Mouse (Mus musculus) forebrain, embryonic 10.5 days (tissue): ENCODE measurements around the gene Skor1. TPM values are rescaled to one million over a fixed set of nuclear protein-coding genes. Genes with fewer than 3 reads are reported as not detected.

Experiments used
- DNase-seq: peaks from one replicate; pipeline ENCODE4 v3.0.0-alpha.2; 2017; ENCODE audit warnings: low spot score; ENCODE audit errors: extremely low spot score
- H3K27ac ChIP-seq: fragments of 300-500 bp; sonication (generic); 2 replicates; pipeline ENCODE4 v1.5.1; 2016; ENCODE audit warnings: mild to moderate bottlenecking
- H3K27me3 ChIP-seq: fragments of 300-500 bp; sonication (generic); 2 replicates; pipeline ENCODE4 v1.6.1; 2016; ENCODE audit warnings: mild to moderate bottlenecking; ENCODE audit not compliant: poor library complexity, severe bottlenecking
- H3K36me3 ChIP-seq: fragments of 300-500 bp; sonication (generic); replicated peaks from 2 replicates; pipeline ENCODE4 v1.6.1; 2016; ENCODE audit warnings: mild to moderate bottlenecking, moderate library complexity
- H3K4me1 ChIP-seq: fragments of 300-500 bp; sonication (generic); 2 replicates; pipeline ENCODE4 v1.6.1; 2016
- H3K4me3 ChIP-seq: fragments of 300-500 bp; sonication (generic); 2 replicates; pipeline ENCODE4 v1.5.1; 2016; ENCODE audit warnings: mild to moderate bottlenecking, moderate library complexity
- H3K9me3 ChIP-seq: fragments of 300-500 bp; sonication (generic); 2 replicates; pipeline ENCODE4 v1.6.1; 2016; ENCODE audit warnings: mild to moderate bottlenecking, moderate library complexity
- WGBS: fragments of 180-500 bp; shearing (Covaris S2); methylation state at CpG from one replicate; pipeline ENCODE4 v1.1.7; 2016; 5-methylcytosine and 5-hydroxymethylcytosine counted together
- polyA plus RNA-seq: library from polyadenylated mRNA; unstranded; fragments of >200 nt; fragmentation: Nextera tagmentation; extraction: Ambion mirVana; gene quantifications from 2 replicates; pipeline ENCODE4 v1.2.1, GENCODE M21; 2016

The Skor1 gene
- polyA plus RNA-seq, 1 experiment from 2014 or later: 0.05 TPM

GRCm38 (mm10) chr9:63174001-63174721 lies 25.4 kb upstream of the Skor1 start:
- peaks cover 12% of the 10 kb centered on the region for H3K4me1 ChIP-seq
- WGBS: 90% methylated on average over 8 of the region's 8 CpGs
- no peak for DNase-seq
- peaks cover 2% of the 10 kb centered on the region for H3K9me3 ChIP-seq
- peaks cover 12% of the 10 kb centered on the region for H3K36me3 ChIP-seq
- H3K27ac ChIP-seq: no peak overlapping the region
- H3K4me3 ChIP-seq: no peak overlapping the region
- peaks cover 81% of the 10 kb centered on the region for H3K27me3 ChIP-seq

- no peak for DNase-seq
- H3K27ac ChIP-seq: no peak overlapping the region
- peaks cover 5% of the 10 kb centered on the region for H3K9me3 ChIP-seq
- H3K27me3 ChIP-seq: peaks cover 69% of the 10 kb centered on the region
- peaks cover 14% of the 10 kb centered on the region for H3K4me1 ChIP-seq
- peaks cover 12% of the 10 kb centered on the region for H3K36me3 ChIP-seq
- 63% methylated on average over 2 of the region's 2 CpGs for WGBS
- no peak overlapping the region for H3K4me3 ChIP-seq
These were observed 23.2 kb upstream of the Skor1 start for GRCm38 (mm10) chr9:63171951-63172350.

- Histone ChIP-seq H3K4me3 (no peak overlapping the region), H3K9me3 (peaks cover 5% of the 10 kb centered on the region), H3K4me1 (peaks cover 27% of the 10 kb centered on the region), H3K27ac (no peak overlapping the region), H3K36me3 (peaks cover 12% of the 10 kb centered on the region), H3K27me3 (peaks cover 63% of the 10 kb centered on the region)
- no peak for DNase-seq
- WGBS: 88% methylated on average over 1 of the region's 1 CpGs
These were observed 20.4 kb upstream of the Skor1 start for GRCm38 (mm10) chr9:63169127-63169526.

GRCm38 (mm10) chr9:63165070-63165469 lies 16.3 kb upstream of the Skor1 start:
- Histone ChIP-seq H3K4me1 (peaks cover 27% of the 10 kb centered on the region), H3K4me3 (no peak overlapping the region), H3K9me3 (peaks cover 5% of the 10 kb centered on the region), H3K36me3 (peaks cover 21% of the 10 kb centered on the region), H3K27me3 (peaks cover 47% of the 10 kb centered on the region), H3K27ac (no peak overlapping the region)
- WGBS: 20% methylated on average over 9 of the region's 9 CpGs
- no peak for DNase-seq

GRCm38 (mm10) chr9:63163756-63164155 lies 15.0 kb upstream of the Skor1 start:
- DNase-seq: no peak
- WGBS: 76% methylated on average over 8 of the region's 8 CpGs
- peaks cover 27% of the 10 kb centered on the region for H3K4me1 ChIP-seq
- peaks cover 55% of the 10 kb centered on the region for H3K27me3 ChIP-seq
- H3K9me3 ChIP-seq: no peaks in the 10 kb centered on the region
- H3K4me3 ChIP-seq: no peak overlapping the region
- no peak overlapping the region for H3K27ac ChIP-seq
- H3K36me3 ChIP-seq: peaks cover 9% of the 10 kb centered on the region

- Histone ChIP-seq H3K27me3 (peaks cover 100% of the 10 kb centered on the region), H3K4me1 (peaks cover 37% of the 10 kb centered on the region), H3K4me3 (no peak overlapping the region), H3K9me3 (peaks cover 8% of the 10 kb centered on the region), H3K27ac (no peak overlapping the region), H3K36me3 (no peaks in the 10 kb centered on the region)
- no peak for DNase-seq
- WGBS: 18% methylated on average over 14 of the region's 14 CpGs
These were observed 3.2 kb upstream of the Skor1 start for GRCm38 (mm10) chr9:63151949-63152348.

- H3K4me3 ChIP-seq: no peak overlapping the region
These were observed 2.5 kb upstream of the Skor1 start for GRCm38 (mm10) chr9:63151072-63151870.

GRCm38 (mm10) chr9:63150086-63150800 lies 1.5 kb upstream of the Skor1 start:
- Histone ChIP-seq H3K9me3 (peaks cover 8% of the 10 kb centered on the region), H3K27me3 (peaks cover 100% of the 10 kb centered on the region), H3K4me3 (no peak overlapping the region), H3K36me3 (no peaks in the 10 kb centered on the region), H3K27ac (no peak overlapping the region), H3K4me1 (peaks cover 55% of the 10 kb centered on the region)
- WGBS: 1% methylated on average over 27 of the region's 27 CpGs
- DNase-seq: no peak

More at GRCm38 (mm10) chr9:63151072-63151870, 2.5 kb upstream of the Skor1 start:
- peak; percentile 83 for DNase-seq
- under 1% methylated on average over 20 of the region's 20 CpGs for WGBS
- peaks cover 44% of the 10 kb centered on the region for H3K4me1 ChIP-seq
- H3K27ac ChIP-seq: no peak overlapping the region
- no peaks in the 10 kb centered on the region for H3K36me3 ChIP-seq
- peaks cover 8% of the 10 kb centered on the region for H3K9me3 ChIP-seq
- peaks cover 100% of the 10 kb centered on the region for H3K27me3 ChIP-seq

GRCm38 (mm10) chr9:63149372-63149766 lies 608 bp upstream of the Skor1 start:
- Histone ChIP-seq H3K27ac (no peak overlapping the region), H3K36me3 (no peaks in the 10 kb centered on the region), H3K27me3 (peaks cover 100% of the 10 kb centered on the region), H3K4me1 (peaks cover 63% of the 10 kb centered on the region), H3K4me3 (peak overlapping the region; percentile 56), H3K9me3 (peaks cover 8% of the 10 kb centered on the region)
- no peak for DNase-seq
- under 1% methylated on average over 20 of the region's 20 CpGs for WGBS

GRCm38 (mm10) chr9:63147786-63148409 lies 863 bp downstream of the Skor1 start:
- Histone ChIP-seq H3K4me3 (peak overlapping the region; percentile 56; the same call in 1 of the 2 replicates), H3K36me3 (no peaks in the 10 kb centered on the region), H3K9me3 (no peaks in the 10 kb centered on the region), H3K27ac (no peak overlapping the region), H3K27me3 (peaks cover 100% of the 10 kb centered on the region), H3K4me1 (peaks cover 78% of the 10 kb centered on the region)
- DNase-seq: no peak
- under 1% methylated on average over 14 of the region's 14 CpGs for WGBS

- WGBS: under 1% methylated on average over 9 of the region's 9 CpGs
- Histone ChIP-seq H3K36me3 (no peaks in the 10 kb centered on the region), H3K27ac (no peak overlapping the region), H3K4me3 (peak overlapping the region; percentile 37), H3K4me1 (peaks cover 83% of the 10 kb centered on the region), H3K9me3 (no peaks in the 10 kb centered on the region), H3K27me3 (peaks cover 100% of the 10 kb centered on the region)
- no peak for DNase-seq
These were observed 1.5 kb downstream of the Skor1 start for GRCm38 (mm10) chr9:63147296-63147695.

GRCm38 (mm10) chr9:63146856-63147274 lies 1.9 kb downstream of the Skor1 start:
- no peak for DNase-seq
- H3K36me3 ChIP-seq: no peaks in the 10 kb centered on the region
- H3K27me3 ChIP-seq: peaks cover 100% of the 10 kb centered on the region
- 0% methylated on average over 20 of the region's 20 CpGs for WGBS
- H3K27ac ChIP-seq: no peak overlapping the region
- H3K4me3 ChIP-seq: peak overlapping the region; percentile 37
- H3K9me3 ChIP-seq: no peaks in the 10 kb centered on the region
- H3K4me1 ChIP-seq: peaks cover 86% of the 10 kb centered on the region
